Mouse (Mus musculus) spleen, adult 2 months (tissue): Measurements from ENCODE around the gene Hdac8. TPM values are rescaled to one million over a fixed set of nuclear protein-coding genes. Genes with fewer than 3 reads are reported as not detected.

ENCODE experiments used
- DNase-seq, 2 experiments: peaks; one replicate each; pipeline versions ENCODE4 v3.0.0 to v3.0.0-alpha.2; 2012 to 2021; ENCODE audit warnings: low spot score in 2 of 2, low read depth in 1 of 2
- H3K27ac ChIP-seq: fragments of 200-500 bp; 2 replicates; pipeline ENCODE4 v1.5.1; 2012; ENCODE audit warnings: low read length, inconsistent platforms; ENCODE audit not compliant: insufficient read depth
- H3K27me3 ChIP-seq: fragments of 200-500 bp; 2 replicates; pipeline ENCODE4 v1.6.1; 2012; ENCODE audit warnings: mild to moderate bottlenecking, moderate library complexity, low read length, inconsistent platforms; ENCODE audit not compliant: control insufficient read depth, insufficient read depth
- H3K36me3 ChIP-seq: fragments of 200-500 bp; 2 replicates; pipeline ENCODE4 v1.6.1; 2012; ENCODE audit warnings: mild to moderate bottlenecking, low read length, inconsistent platforms; ENCODE audit not compliant: control insufficient read depth, insufficient read depth
- H3K4me1 ChIP-seq: fragments of 200-500 bp; 2 replicates; pipeline ENCODE4 v1.6.1; 2011; ENCODE audit warnings: inconsistent platforms; ENCODE audit not compliant: control insufficient read depth, insufficient read depth, insufficient read length
- H3K4me3 ChIP-seq: fragments of 200-500 bp; 2 replicates; pipeline ENCODE4 v1.5.1; 2011; ENCODE audit warnings: mild to moderate bottlenecking, inconsistent platforms; ENCODE audit not compliant: insufficient read depth, insufficient read length; ENCODE audit errors: extremely low read depth
- CTCF ChIP-seq: fragments of 200-500 bp; IDR thresholded peaks from 2 replicates; pipeline ENCODE4 v1.5.1; 2011; ENCODE audit warnings: mild to moderate bottlenecking, inconsistent platforms; ENCODE audit not compliant: insufficient read depth, insufficient read length, insufficient replicate concordance; ENCODE audit errors: extremely low read depth
- POLR2A ChIP-seq: fragments of 200-500 bp; IDR thresholded peaks from 2 replicates; pipeline ENCODE4 v1.6.1; 2011; ENCODE audit warnings: low read depth, low read length, inconsistent platforms
- WGBS: fragments of 180-500 bp; shearing (Covaris S2); methylation state at CpG from one replicate; pipeline ENCODE4 v1.1.7; 2018; 5-methylcytosine and 5-hydroxymethylcytosine counted together
- polyA plus RNA-seq: library from polyadenylated mRNA; depleted of rRNA; stranded (reverse); fragments of >200 nt; gene quantifications from 2 replicates; pipeline ENCODE4 v1.2.3, GENCODE M21; 2012

Gene Hdac8
- polyA plus RNA-seq, 1 experiment = 2.3 TPM

DNA sequence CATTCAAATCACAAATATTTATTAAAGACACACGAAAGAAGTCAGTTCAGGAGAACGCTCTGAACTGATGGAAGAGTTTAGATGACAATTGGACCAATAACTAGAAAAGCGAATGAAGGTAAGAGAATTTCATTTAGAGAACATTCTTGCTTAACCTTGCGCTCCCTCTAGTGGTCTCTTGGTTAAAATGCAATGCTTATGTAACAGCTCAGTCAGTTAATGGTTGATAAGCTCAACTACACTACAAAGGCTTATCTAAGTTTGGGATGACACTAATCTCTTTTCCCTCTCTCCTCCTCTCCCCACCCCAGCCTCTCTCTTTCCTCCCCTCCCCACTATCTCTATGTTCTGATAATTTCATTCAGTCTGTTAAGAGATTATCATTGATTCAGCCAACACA lies 26.2 kb downstream of the Hdac8 start:
- no peaks in the 10 kb centered on the region for H3K4me1 ChIP-seq
- no peaks in the 10 kb centered on the region for H3K27me3 ChIP-seq
- H3K36me3 ChIP-seq = no peaks in the 10 kb centered on the region
- peak in 1 of 2 experiments; percentile 5 for DNase-seq
- TF ChIP-seq POLR2A = no peak
- no peak for TF ChIP-seq CTCF
- H3K4me3 ChIP-seq = no peak overlapping the region
- WGBS = 42% methylated on average over 4 of the region's 4 CpGs
- no peak overlapping the region for H3K27ac ChIP-seq

DNA sequence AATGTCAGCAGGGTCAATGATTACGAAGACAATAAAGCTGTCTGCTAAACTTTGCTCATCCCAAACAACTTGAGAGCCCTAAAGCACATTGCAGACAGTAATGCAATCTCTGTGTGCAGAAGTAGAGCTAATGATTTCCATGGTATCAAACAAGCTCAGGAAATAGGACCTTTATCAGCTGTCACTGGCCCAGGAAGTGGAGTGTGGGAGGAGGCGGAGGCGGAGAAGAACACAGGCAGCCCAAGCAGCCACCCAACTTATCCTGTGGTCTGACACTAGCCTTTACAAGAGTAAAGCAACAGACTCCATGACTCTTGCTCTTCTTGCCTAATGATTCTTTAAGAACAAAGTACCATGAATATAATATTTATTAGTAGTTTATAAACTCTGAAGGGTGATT lies 26.7 kb downstream of the Hdac8 start:
- DNase-seq = no peak
- TF ChIP-seq CTCF (no peak), POLR2A (no peak)
- Histone ChIP-seq H3K27me3 (no peaks in the 10 kb centered on the region), H3K4me3 (no peak overlapping the region), H3K4me1 (no peaks in the 10 kb centered on the region), H3K36me3 (no peaks in the 10 kb centered on the region), H3K27ac (no peak overlapping the region)
- WGBS = 86% methylated on average over 3 of the region's 3 CpGs

DNA sequence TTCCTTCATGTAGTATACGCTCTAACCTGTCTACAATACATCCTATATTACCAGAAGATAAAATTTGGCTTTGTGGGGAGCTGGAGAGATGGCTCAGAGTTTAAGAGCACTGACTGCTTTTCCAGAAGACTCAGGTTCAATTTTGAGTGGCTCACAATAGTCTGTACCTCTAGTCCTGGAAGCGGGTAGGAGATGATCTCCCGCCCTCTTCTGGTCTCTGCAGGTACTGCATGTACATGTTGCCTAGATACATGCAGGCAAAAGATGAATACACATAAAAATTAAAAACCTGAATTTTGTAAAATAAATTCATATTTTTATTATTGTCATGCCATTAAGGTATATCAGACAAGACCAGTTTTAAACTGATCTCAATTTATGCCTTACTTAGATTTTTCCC lies 28.4 kb downstream of the Hdac8 start:
- H3K4me3 ChIP-seq = no peak overlapping the region
- H3K27ac ChIP-seq = no peak overlapping the region
- no peak for TF ChIP-seq POLR2A
- peak; percentile 18; the same call in 1 of the 2 replicates for TF ChIP-seq CTCF
- no peaks in the 10 kb centered on the region for H3K27me3 ChIP-seq
- no peaks in the 10 kb centered on the region for H3K36me3 ChIP-seq
- DNase-seq = peak; percentile 1 to 44
- 34% methylated on average over 3 of the region's 3 CpGs for WGBS
- no peaks in the 10 kb centered on the region for H3K4me1 ChIP-seq

DNA sequence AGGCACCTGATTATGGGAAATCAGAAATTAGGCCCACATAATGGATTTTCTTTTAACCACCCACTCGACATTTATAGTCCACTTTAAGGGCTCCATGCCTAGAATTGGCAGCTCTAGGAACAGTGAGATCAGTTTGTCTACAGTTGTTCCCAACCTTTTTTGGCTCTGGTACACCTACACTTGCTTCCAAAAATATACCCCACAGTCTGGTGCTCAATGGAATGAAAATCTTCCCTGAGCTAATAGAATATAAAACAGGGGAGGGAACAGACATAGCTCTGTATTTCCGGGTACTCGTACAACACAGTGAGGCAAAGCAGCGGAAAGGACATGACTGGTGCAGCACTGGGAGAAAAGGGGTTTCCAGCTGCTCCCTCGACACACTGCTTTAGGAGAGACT lies 29.6 kb downstream of the Hdac8 start:
- Histone ChIP-seq H3K27ac (no peak overlapping the region), H3K4me1 (no peaks in the 10 kb centered on the region), H3K36me3 (no peaks in the 10 kb centered on the region), H3K27me3 (no peaks in the 10 kb centered on the region), H3K4me3 (no peak overlapping the region)
- no peak for TF ChIP-seq CTCF
- no peak for TF ChIP-seq POLR2A
- DNase-seq = no peak
- WGBS = 93% methylated on average over 5 of the region's 5 CpGs

DNA sequence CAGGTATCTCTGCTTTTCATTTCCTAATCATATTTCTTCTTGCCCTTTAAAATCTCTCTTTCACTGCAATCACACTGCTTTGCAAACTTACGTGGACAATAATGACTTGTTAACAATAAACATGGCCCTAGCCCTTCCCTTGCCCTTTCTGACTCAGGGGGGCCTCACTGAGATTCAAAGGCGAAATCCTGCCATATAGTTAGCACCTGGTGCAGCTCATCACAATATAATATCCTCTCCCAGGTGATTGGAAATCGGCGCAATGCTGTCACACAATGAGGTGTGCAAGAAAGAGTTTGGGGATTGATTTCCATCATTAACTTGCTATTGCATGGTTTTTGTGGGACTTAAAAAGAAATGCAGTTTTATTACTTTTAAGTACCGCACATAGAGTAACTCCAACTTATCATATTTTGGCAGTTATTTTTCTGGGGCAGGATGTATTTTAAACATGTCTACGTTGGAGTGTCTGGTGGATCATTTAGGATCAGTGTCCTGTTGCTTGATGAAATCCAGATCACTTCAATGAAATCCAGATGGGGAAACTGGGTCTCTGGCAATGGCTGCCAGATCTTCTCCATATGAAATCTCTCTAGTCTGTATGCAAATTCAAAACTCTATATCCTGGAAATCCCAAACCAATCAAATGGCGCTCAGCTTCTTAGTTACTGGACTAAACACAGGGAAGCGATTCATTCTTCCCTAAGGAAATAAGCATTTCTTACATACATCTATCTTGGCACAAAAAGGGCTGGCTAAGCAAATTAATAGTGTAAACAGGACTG lies 86.6 kb downstream of the Hdac8 start:
- H3K36me3 ChIP-seq = no peaks in the 10 kb centered on the region
- TF ChIP-seq CTCF = no peak
- no peak for TF ChIP-seq POLR2A
- DNase-seq = no peak
- no peaks in the 10 kb centered on the region for H3K4me1 ChIP-seq
- no peak overlapping the region for H3K27ac ChIP-seq
- H3K4me3 ChIP-seq = no peak overlapping the region
- WGBS = 89% methylated on average over 8 of the region's 8 CpGs
- no peaks in the 10 kb centered on the region for H3K27me3 ChIP-seq

DNA sequence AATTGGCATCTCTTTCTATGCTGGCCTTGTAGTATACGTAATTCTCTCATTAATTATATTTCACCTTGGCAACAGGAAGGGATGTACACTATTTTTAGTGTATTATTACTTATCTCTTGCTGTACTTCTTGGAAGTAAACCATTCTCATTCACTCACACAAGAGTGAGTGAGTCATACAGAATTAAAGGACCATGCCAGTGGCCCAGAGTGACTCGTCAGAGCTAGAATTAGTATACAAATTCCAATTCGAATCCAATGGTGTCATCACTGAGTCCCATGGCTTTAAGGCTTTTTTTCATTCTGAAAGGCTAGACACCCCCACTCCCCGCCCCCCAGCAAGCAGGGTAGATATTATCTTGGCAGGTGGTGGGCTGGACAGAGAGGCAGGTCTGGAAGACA lies 88.2 kb downstream of the Hdac8 start:
- H3K27me3 ChIP-seq = no peaks in the 10 kb centered on the region
- H3K4me1 ChIP-seq = no peaks in the 10 kb centered on the region
- WGBS = 86% methylated on average over 4 of the region's 4 CpGs
- DNase-seq = no peak
- H3K36me3 ChIP-seq = no peaks in the 10 kb centered on the region
- H3K27ac ChIP-seq = no peak overlapping the region
- TF ChIP-seq CTCF (no peak), POLR2A (no peak)
- H3K4me3 ChIP-seq = no peak overlapping the region

DNA sequence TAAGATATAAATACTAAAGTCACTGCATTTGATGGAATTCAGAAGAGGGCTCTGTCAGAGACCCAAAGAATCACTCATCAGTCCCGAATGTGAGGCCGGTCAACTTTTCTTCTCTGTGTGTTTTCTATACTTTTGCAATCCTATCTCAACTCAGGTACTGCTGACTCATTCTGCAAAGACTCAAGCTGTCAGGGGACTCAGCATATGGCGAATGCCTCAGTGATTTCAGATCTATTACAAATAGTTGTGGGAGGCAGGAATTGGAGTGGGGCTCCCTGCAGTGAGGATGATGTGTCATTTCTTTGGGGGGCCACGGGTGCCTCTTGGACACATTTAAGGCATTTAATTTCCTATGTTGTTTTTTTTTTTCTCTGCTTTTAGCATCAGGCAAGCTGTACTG lies 88.8 kb downstream of the Hdac8 start:
- H3K36me3 ChIP-seq = no peaks in the 10 kb centered on the region
- no peaks in the 10 kb centered on the region for H3K27me3 ChIP-seq
- TF ChIP-seq CTCF (no peak), POLR2A (no peak)
- no peaks in the 10 kb centered on the region for H3K4me1 ChIP-seq
- WGBS = 81% methylated on average over 4 of the region's 4 CpGs
- no peak for DNase-seq
- H3K4me3 ChIP-seq = no peak overlapping the region
- H3K27ac ChIP-seq = no peak overlapping the region
